Mouse (Mus musculus) liver, embryonic 14.5 days (tissue): ENCODE measurements around the gene Tmem63b. TPM values are rescaled to one million over a fixed set of nuclear protein-coding genes. Genes with fewer than 3 reads are reported as not detected.

Experiments
- ATAC-seq: fragments of 200-750 bp; cut with Nextera tagmentation; 2 replicates; pipeline ENCODE4 v1.8.0; 2017; ENCODE audit warnings: moderate number of reproducible peaks, mild to moderate bottlenecking, moderate library complexity; ENCODE audit not compliant: insufficient read depth
- DNase-seq, 3 experiments: peaks; one replicate each; pipeline ENCODE4 v3.0.0-alpha.2; 2012 to 2013; ENCODE audit warnings: low read depth in 3 of 3, low spot score in 3 of 3
- H3K27ac ChIP-seq: fragments of 300-500 bp; sonication (generic); 2 replicates; pipeline ENCODE4 v1.5.1; 2014; ENCODE audit warnings: moderate library complexity, mild to moderate bottlenecking, control low read depth, inconsistent platforms
- H3K27me3 ChIP-seq: fragments of 300-500 bp; sonication (generic); 2 replicates; pipeline ENCODE4 v1.6.1; 2014; ENCODE audit warnings: mild to moderate bottlenecking, low read length, moderate library complexity; ENCODE audit not compliant: control insufficient read depth, insufficient read depth
- H3K36me3 ChIP-seq: fragments of 300-500 bp; sonication (generic); replicated peaks from 2 replicates; pipeline ENCODE4 v1.6.1; 2014; ENCODE audit warnings: low read depth; ENCODE audit not compliant: control insufficient read depth, insufficient read depth
- H3K4me1 ChIP-seq, 2 experiments: fragments of 200-500 bp in 1 of 2; fragments of 300-500 bp in 1 of 2; sonication (generic) in 1 of 2; replicated peaks; 2 replicates each; pipeline ENCODE4 v1.6.1; 2012 to 2014; ENCODE audit warnings: antibody characterized with exemption in 1 of 2, inconsistent platforms in 1 of 2, low read length in 1 of 2; ENCODE audit not compliant: control insufficient read depth in 2 of 2, insufficient read depth in 2 of 2
- H3K4me2 ChIP-seq: fragments of 300-500 bp; sonication (generic); 2 replicates; pipeline ENCODE4 v1.6.1; 2014; ENCODE audit warnings: low read depth, mild to moderate bottlenecking, control low read depth, moderate library complexity
- H3K4me3 ChIP-seq, 2 experiments: fragments of 200-500 bp in 1 of 2; fragments of 300-500 bp in 1 of 2; sonication (generic) in 1 of 2; 2 replicates each; pipeline ENCODE4 v1.5.1; 2012 to 2014; ENCODE audit warnings: low read depth in 2 of 2, low read length in 2 of 2, mild to moderate bottlenecking in 2 of 2, control low read depth in 1 of 2, inconsistent platforms in 1 of 2, moderate library complexity in 1 of 2; ENCODE audit not compliant: insufficient read depth in 1 of 2
- H3K9ac ChIP-seq: fragments of 300-500 bp; sonication (generic); replicated peaks from 2 replicates; pipeline ENCODE4 v1.6.1; 2014; ENCODE audit warnings: mild to moderate bottlenecking, control low read depth, moderate library complexity
- H3K9me3 ChIP-seq: fragments of 300-500 bp; sonication (generic); 2 replicates; pipeline ENCODE4 v1.6.1; 2016; ENCODE audit warnings: low read length, mixed read lengths; ENCODE audit not compliant: control insufficient read depth
- CTCF ChIP-seq: IDR thresholded peaks from 2 replicates; pipeline ENCODE4 v1.5.1; 2016; ENCODE audit warnings: antibody characterized with exemption, low read depth, control low read depth
- EP300 ChIP-seq: IDR thresholded peaks from 2 replicates; pipeline ENCODE4 v1.6.1; 2016; ENCODE audit warnings: antibody characterized with exemption, low read depth
- WGBS: fragments of 180-500 bp; shearing (Covaris S2); extraction: QIAGEN DNeasy Blood & Tissue Kit; methylation state at CpG from one replicate; pipeline ENCODE4 v1.1.7; 2014; ENCODE audit not compliant: insufficient replicate concordance; 5-methylcytosine and 5-hydroxymethylcytosine counted together
- polyA plus RNA-seq, 2 experiments: library from polyadenylated mRNA; depleted of rRNA in 1 of 2; stranded (reverse) in 1 of 2; unstranded in 1 of 2; fragments of >200 nt; fragmentation: Nextera tagmentation in 1 of 2; extraction: Ambion mirVana in 1 of 2; gene quantifications; 2 replicates each; pipeline versions ENCODE4 v1.2.1 to v1.2.3; 2012 to 2014

Gene Tmem63b
- polyA plus RNA-seq, 2 experiments: 4.1 to 10.4 TPM

DNA sequence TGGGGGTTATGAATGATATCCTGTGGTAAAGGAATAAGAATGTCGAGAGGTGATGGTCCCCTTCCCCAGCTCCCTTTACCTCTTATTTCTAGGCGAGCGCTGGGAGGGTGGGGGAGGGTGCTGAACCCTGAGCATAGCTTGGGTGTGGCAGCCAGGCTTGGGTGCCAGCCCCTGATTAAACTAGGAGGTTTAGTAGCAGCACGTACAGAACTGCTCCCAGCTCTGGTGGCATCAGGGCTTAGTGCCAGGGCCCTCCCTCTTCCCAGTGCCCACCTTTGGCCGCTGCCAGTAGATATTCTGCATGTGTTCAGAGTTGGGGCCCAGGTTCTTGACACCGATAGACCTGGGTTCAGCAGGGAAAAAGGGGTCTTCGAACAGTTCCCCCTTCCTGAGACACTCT lies 33.5 kb downstream of the Tmem63b start:
- Histone ChIP-seq H3K4me1 (peaks cover 6 to 7% of the 10 kb centered on the region in 2 experiments; a peak in 2 of 4 replicates), H3K36me3 (no peaks in the 10 kb centered on the region), H3K9me3 (no peaks in the 10 kb centered on the region), H3K9ac (0 out of 2 replicates have a peak overlapping the region, but pooled peaks have one; percentile 5), H3K4me2 (peak overlapping the region; percentile 20), H3K27ac (no peak overlapping the region), H3K4me3 (no peak overlapping the region), H3K27me3 (no peaks in the 10 kb centered on the region)
- ATAC-seq (peak; percentile 56; the same call in 1 of the 2 replicates), DNase-seq (no peak)
- 52% methylated on average over 7 of the region's 7 CpGs for WGBS
- TF ChIP-seq EP300: no peak
- TF ChIP-seq CTCF: no peak

DNA sequence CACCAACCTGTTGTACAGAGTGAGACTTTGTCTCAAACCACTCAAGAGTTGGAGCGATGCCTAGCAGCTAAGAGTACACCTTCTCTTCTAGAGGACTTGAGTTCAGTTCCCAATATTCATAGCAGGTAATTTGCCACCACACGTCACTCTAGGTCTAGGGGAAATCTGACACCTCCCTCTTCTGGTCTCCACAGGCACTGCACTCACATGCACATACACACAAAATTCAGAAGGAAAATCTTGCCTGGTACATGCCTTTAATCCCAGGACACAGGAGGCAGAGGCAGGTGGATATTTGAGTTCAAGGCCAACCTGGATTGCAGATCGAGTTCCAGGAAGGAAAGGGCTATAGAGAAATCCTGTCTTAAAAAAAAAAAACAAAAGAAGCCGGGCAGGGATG lies 42.5 kb downstream of the Tmem63b start:
- Histone ChIP-seq H3K4me2 (no peak overlapping the region), H3K9me3 (no peaks in the 10 kb centered on the region), H3K4me1 (no peaks in the 10 kb centered on the region), H3K27ac (no peak overlapping the region), H3K27me3 (no peaks in the 10 kb centered on the region), H3K4me3 (peak overlapping the region in 1 of 2 experiments; percentile 5; a peak in 2 of 4 replicates), H3K36me3 (no peaks in the 10 kb centered on the region), H3K9ac (no peak overlapping the region)
- DNase-seq (no peak), ATAC-seq (no peak)
- 79% methylated on average over 4 of the region's 4 CpGs for WGBS
- 0 out of 2 replicates have a peak, but pooled peaks have one; percentile 7 for TF ChIP-seq CTCF
- no peak for TF ChIP-seq EP300

DNA sequence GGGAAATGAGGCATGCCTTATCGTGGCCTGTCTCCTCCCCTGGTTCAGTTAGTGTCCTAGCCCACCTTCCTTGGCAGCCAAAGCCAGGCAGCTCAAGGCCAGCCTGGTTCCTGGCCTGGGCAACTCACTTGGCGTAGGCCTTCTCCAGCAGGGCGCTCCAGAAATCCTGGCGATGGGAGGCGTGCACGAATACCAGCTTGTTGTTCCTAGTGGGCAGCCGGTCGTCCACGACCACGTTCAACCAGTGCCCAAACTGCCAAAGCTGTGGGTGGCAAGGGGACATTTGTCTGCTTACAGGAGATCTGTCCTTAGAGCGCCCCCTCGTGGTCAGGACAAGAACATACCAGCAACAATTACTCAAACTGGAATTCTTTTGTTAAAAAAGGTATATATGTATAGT lies 44.0 kb downstream of the Tmem63b start:
- H3K27me3 ChIP-seq: no peaks in the 10 kb centered on the region
- no peak overlapping the region for H3K9ac ChIP-seq

DNA sequence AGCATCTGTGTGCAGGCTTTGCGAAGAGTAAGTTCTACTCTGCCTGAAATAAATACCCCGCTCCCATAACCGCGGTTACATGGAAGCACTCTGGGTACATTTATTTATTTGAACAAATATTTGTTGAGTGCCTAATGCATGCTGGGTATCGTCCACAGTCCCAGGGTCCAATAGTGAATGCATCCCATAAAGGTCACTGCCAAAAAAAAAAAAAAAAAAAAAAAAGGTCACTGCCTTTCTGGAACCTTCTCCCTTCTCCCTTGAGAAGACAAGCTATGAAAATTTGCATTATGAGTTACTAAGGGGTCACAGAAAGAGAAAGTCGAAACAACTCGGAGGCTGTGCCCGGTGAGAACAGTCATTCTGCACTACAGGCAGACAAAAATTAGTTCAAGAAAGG lies 44.7 kb downstream of the Tmem63b start:
- Histone ChIP-seq H3K4me3 (no peak overlapping the region), H3K36me3 (no peaks in the 10 kb centered on the region), H3K27ac (no peak overlapping the region), H3K9ac (no peak overlapping the region), H3K4me1 (no peaks in the 10 kb centered on the region), H3K9me3 (no peaks in the 10 kb centered on the region), H3K27me3 (no peaks in the 10 kb centered on the region), H3K4me2 (no peak overlapping the region)
- DNase-seq (no peak), ATAC-seq (no peak)
- WGBS: 74% methylated on average over 8 of the region's 8 CpGs
- TF ChIP-seq CTCF (no peak), EP300 (no peak)

More for the DNA sequence above, 44.0 kb downstream of the Tmem63b start:
- no peak for ATAC-seq
- Histone ChIP-seq H3K9me3 (no peaks in the 10 kb centered on the region), H3K4me1 (no peaks in the 10 kb centered on the region), H3K36me3 (no peaks in the 10 kb centered on the region), H3K4me3 (no peak overlapping the region), H3K4me2 (no peak overlapping the region), H3K27ac (no peak overlapping the region)
- WGBS: 20% methylated on average over 12 of the region's 12 CpGs
- no peak for DNase-seq
- TF ChIP-seq EP300: no peak
- TF ChIP-seq CTCF: peak; percentile 93

DNA sequence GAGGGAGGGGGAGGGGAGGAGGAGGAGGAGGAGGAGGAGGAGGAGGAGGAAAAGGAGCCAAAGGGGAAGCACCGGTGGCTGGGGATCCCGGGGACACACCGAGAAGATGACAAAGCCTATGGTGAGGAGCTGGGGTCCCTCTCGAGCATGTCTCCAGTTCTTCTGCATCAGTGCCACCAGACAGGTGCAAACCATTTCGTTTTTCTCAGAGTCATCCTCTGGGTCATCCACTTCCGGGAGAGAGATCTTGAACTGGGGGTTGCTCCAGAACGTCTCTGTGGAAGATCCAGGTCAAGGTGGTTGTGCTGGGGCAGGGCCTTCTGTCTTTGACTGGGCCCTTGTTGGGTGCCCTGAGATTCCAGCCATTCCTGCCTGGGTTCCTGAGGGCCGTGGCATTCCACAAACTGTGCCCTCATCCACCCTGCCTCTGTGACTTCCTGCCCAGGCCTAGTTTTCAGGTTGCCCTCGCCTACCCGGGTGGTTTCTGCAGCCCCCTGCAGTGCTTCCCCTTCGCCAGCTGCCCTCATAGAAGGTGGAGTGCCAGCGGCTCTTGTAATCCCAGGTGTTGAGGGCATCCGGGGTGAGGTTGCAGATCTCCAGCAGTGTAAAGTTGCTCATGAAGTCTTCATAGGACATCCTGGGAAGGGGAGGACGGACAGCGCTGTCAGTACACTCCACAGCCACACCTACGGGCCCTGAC lies 48.0 kb downstream of the Tmem63b start:
- no peak overlapping the region for H3K4me3 ChIP-seq
- H3K9me3 ChIP-seq: no peaks in the 10 kb centered on the region
- TF ChIP-seq EP300 (no peak), CTCF (no peak)
- H3K4me1 ChIP-seq: no peaks in the 10 kb centered on the region
- no peaks in the 10 kb centered on the region for H3K36me3 ChIP-seq
- H3K4me2 ChIP-seq: no peak overlapping the region
- WGBS: 54% methylated on average over 16 of the region's 16 CpGs
- H3K27me3 ChIP-seq: no peaks in the 10 kb centered on the region
- no peak overlapping the region for H3K9ac ChIP-seq
- H3K27ac ChIP-seq: no peak overlapping the region
- DNase-seq (no peak), ATAC-seq (no peak)
